Mouse (Mus musculus) forebrain, embryonic 10.5 days (tissue): Measurements from ENCODE around the gene Chrne. TPM values are rescaled to one million over a fixed set of nuclear protein-coding genes. Genes with fewer than 3 reads are reported as not detected.

ENCODE experiments used
- DNase-seq: peaks from one replicate; pipeline ENCODE4 v3.0.0-alpha.2; 2017; ENCODE audit warnings: low spot score; ENCODE audit errors: extremely low spot score
- H3K27ac ChIP-seq: fragments of 300-500 bp; sonication (generic); 2 replicates; pipeline ENCODE4 v1.5.1; 2016; ENCODE audit warnings: mild to moderate bottlenecking
- H3K27me3 ChIP-seq: fragments of 300-500 bp; sonication (generic); 2 replicates; pipeline ENCODE4 v1.6.1; 2016; ENCODE audit warnings: mild to moderate bottlenecking; ENCODE audit not compliant: poor library complexity, severe bottlenecking
- H3K36me3 ChIP-seq: fragments of 300-500 bp; sonication (generic); replicated peaks from 2 replicates; pipeline ENCODE4 v1.6.1; 2016; ENCODE audit warnings: mild to moderate bottlenecking, moderate library complexity
- H3K4me1 ChIP-seq: fragments of 300-500 bp; sonication (generic); 2 replicates; pipeline ENCODE4 v1.6.1; 2016
- H3K4me3 ChIP-seq: fragments of 300-500 bp; sonication (generic); 2 replicates; pipeline ENCODE4 v1.5.1; 2016; ENCODE audit warnings: mild to moderate bottlenecking, moderate library complexity
- H3K9me3 ChIP-seq: fragments of 300-500 bp; sonication (generic); 2 replicates; pipeline ENCODE4 v1.6.1; 2016; ENCODE audit warnings: mild to moderate bottlenecking, moderate library complexity
- WGBS: fragments of 180-500 bp; shearing (Covaris S2); methylation state at CpG from one replicate; pipeline ENCODE4 v1.1.7; 2016; 5-methylcytosine and 5-hydroxymethylcytosine counted together
- polyA plus RNA-seq: library from polyadenylated mRNA; unstranded; fragments of >200 nt; fragmentation: Nextera tagmentation; extraction: Ambion mirVana; gene quantifications from 2 replicates; pipeline ENCODE4 v1.2.1, GENCODE M21; 2016

Gene Chrne
- polyA plus RNA-seq, 1 experiment from 2014 or later, result not detected

GRCm38 (mm10) chr11:70648512-70648911 is 29.5 kb upstream of the Chrne start:
- peak overlapping the region; percentile 84 for H3K4me3 ChIP-seq
- H3K27ac ChIP-seq, result no peak overlapping the region
- H3K36me3 ChIP-seq, result peaks cover 75% of the 10 kb centered on the region
- H3K4me1 ChIP-seq, result peaks cover 69% of the 10 kb centered on the region
- H3K9me3 ChIP-seq, result no peaks in the 10 kb centered on the region
- H3K27me3 ChIP-seq, result no peaks in the 10 kb centered on the region
- WGBS, result 84% methylated on average over 4 of the region's 4 CpGs
- DNase-seq, result no peak

- DNase-seq, result no peak
- H3K27me3 ChIP-seq, result no peaks in the 10 kb centered on the region
- H3K4me3 ChIP-seq, result peak overlapping the region; percentile 84
- 5% methylated on average over 28 of the region's 28 CpGs for whole genome bisulfite sequencing
- no peaks in the 10 kb centered on the region for H3K9me3 ChIP-seq
- peak overlapping the region; percentile 95 for H3K27ac ChIP-seq
- peaks cover 65% of the 10 kb centered on the region for H3K4me1 ChIP-seq
- peaks cover 78% of the 10 kb centered on the region for H3K36me3 ChIP-seq
Measured at GRCm38 (mm10) chr11:70647716-70648420, 28.9 kb upstream of the Chrne start.

GRCm38 (mm10) chr11:70646691-70647650 is 28.0 kb upstream of the Chrne start, which contains the start of the genes Rnf167 and Slc25a11:
Gene Rnf167, plus strand, starts transcription at chr11:70647235.
Gene Slc25a11, minus strand, starts transcription at chr11:70647479.
- Histone ChIP-seq H3K36me3 (peaks cover 72% of the 10 kb centered on the region), H3K9me3 (no peaks in the 10 kb centered on the region), H3K4me1 (peaks cover 56% of the 10 kb centered on the region), H3K4me3 (peak within 1 kb of the TSS; percentile 84), H3K27me3 (no peaks in the 10 kb centered on the region), H3K27ac (peak within 1 kb of the TSS; percentile 95)
- under 1% methylated on average over 63 of the region's 63 CpGs for WGBS
- DNase-seq, result peak; percentile 97

- H3K27ac ChIP-seq, result peak overlapping the region; percentile 95
- H3K4me1 ChIP-seq, result peaks cover 48% of the 10 kb centered on the region
- WGBS, result 18% methylated on average over 3 of the region's 3 CpGs
Measured at GRCm38 (mm10) chr11:70646259-70646555, 27.2 kb upstream of the Chrne start.

GRCm38 (mm10) chr11:70645461-70646258 is 26.6 kb upstream of the Chrne start:
- WGBS, result 91% methylated on average over 12 of the region's 12 CpGs
- Histone ChIP-seq H3K4me1 (peaks cover 43% of the 10 kb centered on the region), H3K36me3 (peaks cover 59% of the 10 kb centered on the region)

More at GRCm38 (mm10) chr11:70646259-70646555, 27.2 kb upstream of the Chrne start:
- Histone ChIP-seq H3K36me3 (peaks cover 64% of the 10 kb centered on the region), H3K9me3 (no peaks in the 10 kb centered on the region), H3K27me3 (no peaks in the 10 kb centered on the region), H3K4me3 (peak overlapping the region; percentile 84)
- no peak for DNase-seq

GRCm38 (mm10) chr11:70644564-70645103 is 25.6 kb upstream of the Chrne start:
- Histone ChIP-seq H3K9me3 (no peaks in the 10 kb centered on the region), H3K27ac (no peak overlapping the region), H3K4me3 (0 out of 2 replicates have a peak overlapping the region, but pooled peaks have one; percentile 84), H3K27me3 (no peaks in the 10 kb centered on the region), H3K36me3 (peaks cover 48% of the 10 kb centered on the region), H3K4me1 (peaks cover 39% of the 10 kb centered on the region)
- no peak for DNase-seq
- 94% methylated on average over 8 of the region's 8 CpGs for WGBS

More at GRCm38 (mm10) chr11:70645461-70646258, 26.6 kb upstream of the Chrne start:
- DNase-seq, result no peak
- Histone ChIP-seq H3K4me3 (peak overlapping the region; percentile 84), H3K27ac (peak overlapping the region; percentile 95), H3K9me3 (no peaks in the 10 kb centered on the region), H3K27me3 (no peaks in the 10 kb centered on the region)

- peaks cover 23% of the 10 kb centered on the region for H3K4me1 ChIP-seq
- H3K9me3 ChIP-seq, result no peaks in the 10 kb centered on the region
- H3K4me3 ChIP-seq, result no peak overlapping the region
- H3K27ac ChIP-seq, result no peak overlapping the region
- 95% methylated on average over 6 of the region's 6 CpGs for WGBS
- no peak for DNase-seq
- peaks cover 34% of the 10 kb centered on the region for H3K36me3 ChIP-seq
- H3K27me3 ChIP-seq, result no peaks in the 10 kb centered on the region
Measured at GRCm38 (mm10) chr11:70643051-70643450, 24.0 kb upstream of the Chrne start.

- H3K4me1 ChIP-seq, result peaks cover 12% of the 10 kb centered on the region
- WGBS, result 86% methylated on average over 7 of the region's 7 CpGs
- no peaks in the 10 kb centered on the region for H3K27me3 ChIP-seq
- H3K4me3 ChIP-seq, result no peak overlapping the region
- no peak for DNase-seq
- H3K36me3 ChIP-seq, result peaks cover 34% of the 10 kb centered on the region
- no peak overlapping the region for H3K27ac ChIP-seq
- H3K9me3 ChIP-seq, result no peaks in the 10 kb centered on the region
Measured at GRCm38 (mm10) chr11:70641241-70641640, 22.2 kb upstream of the Chrne start.

- H3K27me3 ChIP-seq, result no peaks in the 10 kb centered on the region
- DNase-seq, result no peak
Measured at GRCm38 (mm10) chr11:70639976-70640375, 21.0 kb upstream of the Chrne start.

GRCm38 (mm10) chr11:70638714-70639278 is 19.8 kb upstream of the Chrne start, which contains the start of gene Gp1ba:
Gene Gp1ba, plus strand, starts transcription at chr11:70639122.
- no peaks in the 10 kb centered on the region for H3K27me3 ChIP-seq
- no peaks in the 10 kb centered on the region for H3K4me1 ChIP-seq
- no peaks in the 10 kb centered on the region for H3K9me3 ChIP-seq
- H3K4me3 ChIP-seq, result no peak within 1 kb of the TSS
- no peak within 1 kb of the TSS for H3K27ac ChIP-seq
- peaks cover 12% of the 10 kb centered on the region for H3K36me3 ChIP-seq
- no peak for DNase-seq
- WGBS, result 65% methylated on average over 5 of the region's 5 CpGs

More at GRCm38 (mm10) chr11:70639976-70640375, 21.0 kb upstream of the Chrne start:
- WGBS, result 85% methylated on average over 8 of the region's 8 CpGs
- H3K4me1 ChIP-seq, result no peaks in the 10 kb centered on the region
- no peaks in the 10 kb centered on the region for H3K9me3 ChIP-seq
- H3K27ac ChIP-seq, result no peak overlapping the region
- no peak overlapping the region for H3K4me3 ChIP-seq
- H3K36me3 ChIP-seq, result peaks cover 24% of the 10 kb centered on the region

- H3K4me1 ChIP-seq, result no peaks in the 10 kb centered on the region
- H3K36me3 ChIP-seq, result peaks cover 7% of the 10 kb centered on the region
- 83% methylated on average over 1 of the region's 1 CpGs for WGBS
- H3K9me3 ChIP-seq, result no peaks in the 10 kb centered on the region
- H3K27ac ChIP-seq, result no peak overlapping the region
- no peak for DNase-seq
- no peaks in the 10 kb centered on the region for H3K27me3 ChIP-seq
- no peak overlapping the region for H3K4me3 ChIP-seq
Measured at GRCm38 (mm10) chr11:70638293-70638692, 19.3 kb upstream of the Chrne start.

- H3K36me3 ChIP-seq, result peaks cover 2% of the 10 kb centered on the region; the same call in 1 of the 2 replicates
- H3K27me3 ChIP-seq, result no peaks in the 10 kb centered on the region
- no peak overlapping the region for H3K27ac ChIP-seq
- H3K4me1 ChIP-seq, result no peaks in the 10 kb centered on the region
- DNase-seq, result no peak
- H3K9me3 ChIP-seq, result no peaks in the 10 kb centered on the region
- WGBS, result 95% methylated on average over 1 of the region's 1 CpGs
- H3K4me3 ChIP-seq, result no peak overlapping the region
Measured at GRCm38 (mm10) chr11:70637764-70638163, 18.7 kb upstream of the Chrne start.
